8 mouse cellular contexts compared by ENCODE assay signal in the genomic region with DNA sequence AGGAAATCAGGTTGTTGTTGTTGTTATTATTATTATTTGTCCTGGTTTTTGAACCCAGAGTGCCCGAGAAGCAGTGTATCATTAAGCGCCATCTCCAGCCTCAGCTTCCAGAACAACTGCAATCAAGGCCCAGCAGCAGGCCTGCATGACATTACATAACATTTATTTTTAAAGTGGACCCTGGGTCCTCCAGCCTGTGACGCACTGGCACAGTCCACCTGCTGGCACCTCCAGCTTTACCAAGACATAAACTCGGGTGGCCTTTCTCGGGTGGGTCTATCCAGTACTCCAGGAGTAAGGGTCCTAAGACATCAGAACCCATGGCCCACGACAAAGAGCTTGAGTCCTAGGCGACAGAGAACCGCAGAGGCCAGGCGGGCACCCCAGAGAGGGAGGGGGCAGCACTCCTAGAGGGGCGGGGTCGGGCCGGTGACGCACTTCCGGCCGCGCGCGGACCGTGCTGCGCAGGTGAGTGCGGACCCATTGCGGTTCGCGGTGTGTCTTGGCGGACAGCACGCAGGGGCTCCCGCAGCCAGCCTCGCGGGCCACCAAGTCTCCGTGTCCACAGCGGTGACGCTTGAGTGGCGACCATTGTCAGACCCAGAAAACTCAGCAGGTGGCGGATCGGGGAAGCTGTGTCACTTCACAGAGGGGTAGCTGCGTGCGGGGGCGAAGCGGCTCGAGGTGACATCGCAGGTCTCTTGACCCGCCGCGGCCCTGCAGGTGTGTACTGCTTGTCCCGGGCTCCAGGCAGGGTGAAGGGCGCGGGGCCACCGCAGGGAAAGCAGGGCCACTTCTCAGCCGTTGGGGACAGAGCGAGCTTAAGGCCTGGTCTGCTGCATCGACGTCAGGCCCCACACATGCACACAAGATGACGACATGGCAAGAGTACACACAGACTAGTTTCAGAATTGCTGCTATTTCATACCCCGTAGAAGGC. TPM values are rescaled to one million over a fixed set of nuclear protein-coding genes. Genes with fewer than 3 reads are reported as not detected.
DNase-seq lines count a peak whose midpoint lies in the region; ATAC-seq lines count a peak whose summit lies in the region.

Gene Zfp612 (plus strand): TSS at position 465 of the 940 bp plus-strand sequence.

- DNase-seq in adrenal gland, adult 2 months: peak; percentile 79
- DNase-seq in cerebellum, postnatal 4 days (ENCODE audit: low spot score in 2 of 2): peak; percentile 49 to 74
- DNase-seq in gastrocnemius, adult 8-10 months (ENCODE audit: low spot score in 2 of 2): peak; percentile 34 to 50
- peak; percentile 42 to 80 for DNase-seq in left cerebral cortex, postnatal 10 days (ENCODE audit: extremely low spot score in 1 of 2, low spot score in 2 of 2)
- DNase-seq in right cerebral cortex, postnatal 14 days: peak; percentile 71

- H3K9me3 ChIP-seq in megakaryocyte, embryonic 14.5 days: no peaks in the 10 kb centered on the region

- no peaks in the 10 kb centered on the region for H3K36me3 ChIP-seq in megakaryocyte, embryonic 14.5 days (replicated peaks; ENCODE audit: low read length)

- H3K27me3 ChIP-seq in megakaryocyte, embryonic 14.5 days (replicated peaks): peaks cover 18% of the 10 kb centered on the region

- H3K4me1 ChIP-seq in megakaryocyte, embryonic 14.5 days: peaks cover 8% of the 10 kb centered on the region

- intact Hi-C loops in left cerebral cortex, postnatal 10 days (cut with DNase I): no loop called here

- peak; percentile 73 for ATAC-seq in inflammation-experienced regulatory T-cells, adult 6 months
- ATAC-seq in monocyte, adult 5-6 weeks (replicated peaks; ENCODE audit: insufficient number of reproducible peaks, low FRiP score, low TSS enrichment, poor library complexity, severe bottlenecking): no peak

- H3K4me3 ChIP-seq in megakaryocyte, embryonic 14.5 days (replicated peaks): peak within 1 kb of the TSS; percentile 86

RNA-seq across cellular contexts. Expression of gene Zfp612, which starts in this region (rescaled TPM):
- total RNA-seq in adrenal gland, adult 2 months (2021): 1 to 10 TPM; 7.4 to 8.9 TPM
- polyA plus RNA-seq in adrenal gland, adult 2 months (2012; rRNA removed): 1.5 and 1.8 TPM in 2 replicates
- total RNA-seq in gastrocnemius, adult 8-10 months (2022): 1 to 10 TPM; 4.4 to 7.0 (median 5.8) TPM
- 1 to 10 TPM; 3.0 to 7.1 (median 4.1) TPM for polyA plus RNA-seq in inflammation-experienced regulatory T-cells, adult 6 months (2017; shearing (Covaris generic))
- total RNA-seq in left cerebral cortex, postnatal 10 days (2021): 10 to 100 TPM; 19.1 to 22.5 TPM
- polyA plus RNA-seq in megakaryocyte, embryonic 14.5 days (2012; ENCODE audit: insufficient read depth, low replicate concordance): not detected in 2 replicates
- 1.1 TPM in 1 of 3 replicates, not detected in the others for total RNA-seq in monocyte, adult 5-6 weeks (2017)
